Mouse (Mus musculus) midbrain, embryonic 14.5 days (tissue): ENCODE measurements at regions not wholly inside any gene's neighbourhood (a gene's known extent, or its start where the extent isn't known, plus 50 kb on each side); places are given as distances from the start of the nearest gene placed in this dataset.

Experiments
- ATAC-seq: fragments of 200-750 bp; cut with Nextera tagmentation; 2 replicates; pipeline ENCODE4 v1.8.0; 2017; ENCODE audit warnings: moderate number of reproducible peaks, moderate library complexity; ENCODE audit not compliant: low FRiP score, low TSS enrichment
- DNase-seq: peaks from one replicate; pipeline ENCODE4 v3.0.0-alpha.2; 2015
- H3K27ac ChIP-seq: fragments of 300-500 bp; sonication (generic); replicated peaks from 2 replicates; pipeline ENCODE4 v1.5.1; 2014; ENCODE audit warnings: mild to moderate bottlenecking, low read depth, low read length, moderate library complexity
- H3K27me3 ChIP-seq: fragments of 300-500 bp; sonication (generic); 2 replicates; pipeline ENCODE4 v1.6.1; 2014; ENCODE audit warnings: low read length, control low read depth, mixed read lengths; ENCODE audit not compliant: control insufficient read depth, insufficient read depth
- H3K36me3 ChIP-seq: fragments of 300-500 bp; sonication (generic); 2 replicates; pipeline ENCODE4 v1.6.1; 2014; ENCODE audit warnings: low read length, control low read depth; ENCODE audit not compliant: control insufficient read depth, insufficient read depth
- H3K4me1 ChIP-seq: fragments of 300-500 bp; sonication (generic); 2 replicates; pipeline ENCODE4 v1.6.1; 2014; ENCODE audit warnings: mild to moderate bottlenecking, antibody characterized with exemption, low read length, control low read depth; ENCODE audit not compliant: control insufficient read depth, insufficient read depth
- H3K4me2 ChIP-seq: fragments of 300-500 bp; sonication (generic); 2 replicates; pipeline ENCODE4 v1.6.1; 2014; ENCODE audit warnings: mild to moderate bottlenecking, low read length, moderate library complexity
- H3K4me3 ChIP-seq: fragments of 300-500 bp; sonication (generic); replicated peaks from 2 replicates; pipeline ENCODE4 v1.5.1; 2014; ENCODE audit warnings: low read depth, low read length
- H3K9ac ChIP-seq: fragments of 300-500 bp; sonication (generic); replicated peaks from 2 replicates; pipeline ENCODE4 v1.6.1; 2014; ENCODE audit warnings: mild to moderate bottlenecking, low read length, moderate library complexity
- H3K9me3 ChIP-seq: fragments of 300-500 bp; sonication (generic); 2 replicates; pipeline ENCODE4 v1.6.1; 2016; ENCODE audit warnings: low read length, control low read depth, mixed read lengths; ENCODE audit not compliant: control insufficient read depth
- WGBS: fragments of 180-500 bp; shearing (Covaris S2); extraction: QIAGEN DNeasy Blood & Tissue Kit; methylation state at CpG from one replicate; pipeline ENCODE4 v1.1.7; 2014; 5-methylcytosine and 5-hydroxymethylcytosine counted together

DNA sequence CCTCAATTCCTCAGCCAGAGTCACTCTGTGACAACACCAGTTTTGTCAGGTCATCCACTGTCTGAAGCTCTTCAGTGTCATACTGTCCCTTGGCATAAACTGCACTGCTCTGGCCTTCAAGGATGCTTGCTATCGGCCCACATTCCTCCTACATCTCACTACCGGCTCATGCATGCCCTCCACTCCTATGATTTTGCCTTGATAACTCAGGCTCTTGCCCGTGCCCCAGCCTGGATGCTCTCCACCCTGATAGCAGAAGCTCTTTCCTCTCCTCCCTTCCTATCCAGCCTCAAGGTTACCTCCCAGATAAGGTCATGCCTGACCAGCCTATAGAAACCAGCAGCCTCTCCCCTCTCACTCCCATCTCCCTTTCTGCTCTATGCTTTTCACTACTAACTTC lies 74.8 kb downstream of the Sox4 start:
- Histone ChIP-seq H3K36me3 (no peaks in the 10 kb centered on the region), H3K27ac (no peak overlapping the region), H3K4me2 (0 out of 2 replicates have a peak overlapping the region, but pooled peaks have one; percentile 16), H3K4me3 (no peak overlapping the region), H3K27me3 (no peaks in the 10 kb centered on the region), H3K9ac (no peak overlapping the region), H3K9me3 (no peaks in the 10 kb centered on the region), H3K4me1 (peaks cover 42% of the 10 kb centered on the region)
- DNase-seq = no peak
- WGBS = 86% methylated on average over 3 of the region's 3 CpGs
- no peak for ATAC-seq

DNA sequence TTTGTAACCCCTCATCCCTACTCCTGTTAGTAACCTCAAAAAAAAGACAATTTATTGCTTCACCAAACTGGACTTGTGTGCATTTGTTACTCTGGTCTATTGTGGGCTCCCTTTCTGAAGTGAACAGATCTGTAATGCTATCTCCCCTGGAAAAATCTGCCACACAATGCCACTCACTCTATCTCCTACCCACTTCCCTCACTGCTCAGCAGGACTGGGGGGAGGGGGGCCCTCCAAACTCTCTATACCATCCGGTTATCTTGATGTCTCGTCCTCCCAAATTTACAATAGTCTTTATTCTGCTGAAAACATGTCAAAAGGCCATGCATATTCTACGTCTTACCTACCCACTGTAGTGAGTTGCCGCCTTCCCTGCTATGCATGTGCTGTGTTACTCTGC lies 76.7 kb downstream of the Sox4 start:
- H3K4me3 ChIP-seq = no peak overlapping the region
- H3K9ac ChIP-seq = no peak overlapping the region
- no peak overlapping the region for H3K4me2 ChIP-seq
- DNase-seq (no peak), ATAC-seq (no peak)
- no peaks in the 10 kb centered on the region for H3K9me3 ChIP-seq
- H3K4me1 ChIP-seq = peaks cover 26% of the 10 kb centered on the region
- no peaks in the 10 kb centered on the region for H3K36me3 ChIP-seq
- no peak overlapping the region for H3K27ac ChIP-seq
- H3K27me3 ChIP-seq = no peaks in the 10 kb centered on the region
- 68% methylated on average over 4 of the region's 4 CpGs for WGBS

DNA sequence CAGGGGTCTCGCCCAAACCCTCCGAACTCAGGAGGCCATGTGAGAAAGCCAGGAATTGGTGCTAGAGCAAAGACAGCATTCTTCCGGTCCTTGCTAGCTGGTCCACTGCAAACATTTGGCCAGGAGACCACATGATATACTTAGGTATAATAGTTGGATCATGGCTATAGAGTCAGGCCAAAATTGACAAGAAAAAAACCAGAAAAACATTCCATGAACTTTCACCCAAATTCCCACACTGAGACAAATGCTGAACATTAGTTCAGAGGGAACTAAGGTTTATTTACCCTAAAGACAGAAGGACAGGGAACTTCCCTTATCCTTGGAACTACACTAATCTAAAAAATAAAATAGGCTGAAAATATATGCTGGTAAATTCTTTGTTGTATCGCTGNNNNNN lies 82.8 kb downstream of the Sox4 start:
- 95% methylated on average over 4 of the region's 4 CpGs for WGBS
- no peak overlapping the region for H3K9ac ChIP-seq
- H3K27me3 ChIP-seq = no peaks in the 10 kb centered on the region
- H3K4me1 ChIP-seq = peaks cover 11% of the 10 kb centered on the region; the same call in 1 of the 2 replicates
- no peak overlapping the region for H3K4me3 ChIP-seq
- no peaks in the 10 kb centered on the region for H3K9me3 ChIP-seq
- DNase-seq = no peak
- ATAC-seq = no peak
- H3K27ac ChIP-seq = no peak overlapping the region
- no peak overlapping the region for H3K4me2 ChIP-seq
- H3K36me3 ChIP-seq = no peaks in the 10 kb centered on the region

GRCm38 (mm10) chr13:28867210-28867609 lies 86.3 kb downstream of the Sox4 start:
- peak overlapping the region; percentile 14; the same call in 1 of the 2 replicates for H3K27ac ChIP-seq
- WGBS = 30% methylated on average over 5 of the region's 5 CpGs
- DNase-seq (peak; percentile 53), ATAC-seq (no peak)
- H3K4me2 ChIP-seq = no peak overlapping the region
- H3K4me1 ChIP-seq = peaks cover 11% of the 10 kb centered on the region; the same call in 1 of the 2 replicates
- no peaks in the 10 kb centered on the region for H3K27me3 ChIP-seq
- H3K36me3 ChIP-seq = no peaks in the 10 kb centered on the region
- no peak overlapping the region for H3K9ac ChIP-seq
- peaks cover 3% of the 10 kb centered on the region; the same call in 1 of the 2 replicates for H3K9me3 ChIP-seq
- no peak overlapping the region for H3K4me3 ChIP-seq

- peak overlapping the region; percentile 14; the same call in 1 of the 2 replicates for H3K27ac ChIP-seq
- no peaks in the 10 kb centered on the region for H3K27me3 ChIP-seq
- no peak overlapping the region for H3K9ac ChIP-seq
- no peak overlapping the region for H3K4me2 ChIP-seq
- H3K4me3 ChIP-seq = no peak overlapping the region
- H3K36me3 ChIP-seq = no peaks in the 10 kb centered on the region
- no peak for ATAC-seq
- 77% methylated on average over 3 of the region's 3 CpGs for WGBS
- H3K9me3 ChIP-seq = peaks cover 3% of the 10 kb centered on the region; the same call in 1 of the 2 replicates
- no peak for DNase-seq
- peaks cover 11% of the 10 kb centered on the region; the same call in 1 of the 2 replicates for H3K4me1 ChIP-seq
Observed at GRCm38 (mm10) chr13:28866686-28867085, 86.8 kb downstream of the Sox4 start.

GRCm38 (mm10) chr13:28860601-28861000 lies 92.9 kb downstream of the Sox4 start:
- Histone ChIP-seq H3K36me3 (no peaks in the 10 kb centered on the region), H3K4me3 (no peak overlapping the region), H3K27me3 (no peaks in the 10 kb centered on the region), H3K27ac (no peak overlapping the region), H3K9me3 (peaks cover 3% of the 10 kb centered on the region; the same call in 1 of the 2 replicates), H3K4me2 (no peak overlapping the region), H3K4me1 (0 out of 2 replicates have a peak, but pooled peaks cover 5% of the 10 kb centered on the region), H3K9ac (no peak overlapping the region)
- WGBS = 92% methylated on average over 2 of the region's 2 CpGs
- DNase-seq = no peak
- no peak for ATAC-seq

- H3K4me1 ChIP-seq = 0 out of 2 replicates have a peak, but pooled peaks cover 5% of the 10 kb centered on the region
- 65% methylated on average over 11 of the region's 11 CpGs for WGBS
- H3K27ac ChIP-seq = no peak overlapping the region
- H3K27me3 ChIP-seq = no peaks in the 10 kb centered on the region
- no peaks in the 10 kb centered on the region for H3K36me3 ChIP-seq
- ATAC-seq (no peak), DNase-seq (peak; percentile 50)
- no peak overlapping the region for H3K4me2 ChIP-seq
- H3K9me3 ChIP-seq = peaks cover 3% of the 10 kb centered on the region; the same call in 1 of the 2 replicates
- H3K4me3 ChIP-seq = no peak overlapping the region
- H3K9ac ChIP-seq = no peak overlapping the region
Observed at GRCm38 (mm10) chr13:28859829-28860427, 93.6 kb downstream of the Sox4 start.

- Histone ChIP-seq H3K4me1 (0 out of 2 replicates have a peak, but pooled peaks cover 5% of the 10 kb centered on the region), H3K36me3 (no peaks in the 10 kb centered on the region), H3K9me3 (peaks cover 3% of the 10 kb centered on the region; the same call in 1 of the 2 replicates), H3K4me2 (no peak overlapping the region), H3K4me3 (no peak overlapping the region), H3K27me3 (no peaks in the 10 kb centered on the region), H3K27ac (no peak overlapping the region), H3K9ac (no peak overlapping the region)
- ATAC-seq (no peak), DNase-seq (no peak)
- 92% methylated on average over 6 of the region's 6 CpGs for WGBS
Observed at GRCm38 (mm10) chr13:28858001-28858400, 95.5 kb downstream of the Sox4 start.

GRCm38 (mm10) chr13:28857201-28857600 lies 96.3 kb downstream of the Sox4 start:
- no peak overlapping the region for H3K4me3 ChIP-seq
- 93% methylated on average over 6 of the region's 6 CpGs for WGBS

More at GRCm38 (mm10) chr13:28857201-28857600, 96.3 kb downstream of the Sox4 start:
- Histone ChIP-seq H3K9ac (no peak overlapping the region), H3K27me3 (no peaks in the 10 kb centered on the region), H3K9me3 (0 out of 2 replicates have a peak, but pooled peaks cover 6% of the 10 kb centered on the region), H3K27ac (no peak overlapping the region), H3K4me1 (0 out of 2 replicates have a peak, but pooled peaks cover 5% of the 10 kb centered on the region), H3K36me3 (no peaks in the 10 kb centered on the region), H3K4me2 (no peak overlapping the region)
- DNase-seq (no peak), ATAC-seq (no peak)
